Mouse (Mus musculus): ENCODE results near the gene Ccdc69. TPM values are rescaled to one million over a fixed set of nuclear protein-coding genes. Genes with fewer than 3 reads are reported as not detected.
"Not testable (repeated sequence)": the region's sequence is repeated elsewhere in the genome, so short reads cannot be mapped to it uniquely, and the experiment has no call there.

The Ccdc69 gene
- polyA plus RNA-seq (2015; fragmentation: Nextera tagmentation; extraction: Ambion mirVana): 1.7 and 3.8 TPM in 2 replicates

GRCm38 (mm10) chr11:55077331-55078231, at the start of gene Ccdc69:
Ccdc69 (minus strand) TSS chr11:55078131.
- Histone ChIP-seq H3K9me3 (no peaks in the 10 kb centered on the region), H3K9ac (peak within 1 kb of the TSS; percentile 42), H3K27ac (no peak within 1 kb of the TSS), H3K27me3 (0 out of 2 replicates have a peak, but pooled peaks cover 6% of the 10 kb centered on the region), H3K36me3 (no peaks in the 10 kb centered on the region), H3K4me2 (peak within 1 kb of the TSS; percentile 93), H3K4me3 (peak within 1 kb of the TSS; percentile 48), H3K4me1 (peaks cover 22% of the 10 kb centered on the region)
- 1% methylated on average over 50 of the region's 50 CpGs for WGBS
- ATAC-seq (ENCODE audit: insufficient number of reproducible peaks, low FRiP score, low TSS enrichment, low read depth): peak; percentile 59; the same call in 1 of the 2 replicates

- Histone ChIP-seq H3K27ac (no peak overlapping the region), H3K9me3 (no peaks in the 10 kb centered on the region), H3K9ac (no peak overlapping the region), H3K4me3 (no peak overlapping the region), H3K27me3 (no peaks in the 10 kb centered on the region), H3K36me3 (no peaks in the 10 kb centered on the region), H3K4me2 (no peak overlapping the region), H3K4me1 (no peaks in the 10 kb centered on the region)
- 82% methylated on average over 3 of the region's 3 CpGs for WGBS
- no peak for ATAC-seq (ENCODE audit: insufficient number of reproducible peaks, low FRiP score, low TSS enrichment, low read depth)
Observed at GRCm38 (mm10) chr11:55126663-55127062, 48.7 kb upstream of the Ccdc69 start.

- Histone ChIP-seq H3K36me3 (no peaks in the 10 kb centered on the region), H3K27ac (0 out of 2 replicates have a peak overlapping the region, but pooled peaks have one; percentile 27), H3K27me3 (no peaks in the 10 kb centered on the region), H3K4me2 (no peak overlapping the region), H3K9ac (no peak overlapping the region), H3K4me3 (no peak overlapping the region), H3K4me1 (peaks cover 6% of the 10 kb centered on the region; the same call in 1 of the 2 replicates), H3K9me3 (no peaks in the 10 kb centered on the region)
- 83% methylated on average over 1 of the region's 1 CpGs for WGBS
- no peak for ATAC-seq (ENCODE audit: insufficient number of reproducible peaks, low FRiP score, low TSS enrichment, low read depth)
Observed at GRCm38 (mm10) chr11:55121430-55121829, 43.5 kb upstream of the Ccdc69 start.

- Histone ChIP-seq H3K36me3 (no peaks in the 10 kb centered on the region), H3K4me2 (no peak overlapping the region), H3K4me1 (peaks cover 6% of the 10 kb centered on the region; the same call in 1 of the 2 replicates), H3K9me3 (no peaks in the 10 kb centered on the region), H3K9ac (no peak overlapping the region), H3K27me3 (no peaks in the 10 kb centered on the region), H3K27ac (peak overlapping the region; percentile 27; the same call in 1 of the 2 replicates), H3K4me3 (no peak overlapping the region)
- ATAC-seq (ENCODE audit: insufficient number of reproducible peaks, low FRiP score, low TSS enrichment, low read depth): no peak
- 64% methylated on average over 8 of the region's 8 CpGs for WGBS
Observed at GRCm38 (mm10) chr11:55120821-55121271, 42.9 kb upstream of the Ccdc69 start.

- peaks cover 6% of the 10 kb centered on the region; the same call in 1 of the 2 replicates for H3K4me1 ChIP-seq
- no peak for ATAC-seq (ENCODE audit: insufficient number of reproducible peaks, low FRiP score, low TSS enrichment, low read depth)
- no peak overlapping the region for H3K4me2 ChIP-seq
- no peaks in the 10 kb centered on the region for H3K27me3 ChIP-seq
- H3K36me3 ChIP-seq: no peaks in the 10 kb centered on the region
- no peak overlapping the region for H3K9ac ChIP-seq
- H3K4me3 ChIP-seq: no peak overlapping the region
- H3K9me3 ChIP-seq: no peaks in the 10 kb centered on the region
- no peak overlapping the region for H3K27ac ChIP-seq
Observed at GRCm38 (mm10) chr11:55120279-55120678, 42.3 kb upstream of the Ccdc69 start.

- Histone ChIP-seq H3K9me3 (no peaks in the 10 kb centered on the region), H3K27ac (no peak overlapping the region), H3K27me3 (no peaks in the 10 kb centered on the region), H3K4me1 (peaks cover 6% of the 10 kb centered on the region; the same call in 1 of the 2 replicates), H3K9ac (no peak overlapping the region), H3K36me3 (no peaks in the 10 kb centered on the region), H3K4me2 (no peak overlapping the region), H3K4me3 (no peak overlapping the region)
- WGBS: 96% methylated on average over 2 of the region's 2 CpGs
- ATAC-seq (ENCODE audit: insufficient number of reproducible peaks, low FRiP score, low TSS enrichment, low read depth): no peak
Observed at GRCm38 (mm10) chr11:55117031-55117430, 39.1 kb upstream of the Ccdc69 start.

GRCm38 (mm10) chr11:55116004-55116403, 38.1 kb upstream of the Ccdc69 start:
- H3K4me2 ChIP-seq: no peak overlapping the region
- no peak overlapping the region for H3K4me3 ChIP-seq
- no peak overlapping the region for H3K9ac ChIP-seq
- H3K4me1 ChIP-seq: peaks cover 6% of the 10 kb centered on the region
- no peaks in the 10 kb centered on the region for H3K36me3 ChIP-seq
- WGBS: 93% methylated on average over 3 of the region's 3 CpGs
- ATAC-seq (ENCODE audit: insufficient number of reproducible peaks, low FRiP score, low TSS enrichment, low read depth): no peak
- H3K27me3 ChIP-seq: no peaks in the 10 kb centered on the region
- no peak overlapping the region for H3K27ac ChIP-seq
- no peaks in the 10 kb centered on the region for H3K9me3 ChIP-seq

- Histone ChIP-seq H3K27me3 (no peaks in the 10 kb centered on the region), H3K27ac (no peak overlapping the region), H3K9me3 (no peaks in the 10 kb centered on the region), H3K4me3 (no peak overlapping the region), H3K36me3 (0 out of 2 replicates have a peak, but pooled peaks cover 2% of the 10 kb centered on the region), H3K9ac (no peak overlapping the region), H3K4me2 (no peak overlapping the region), H3K4me1 (peaks cover 12% of the 10 kb centered on the region)
- WGBS: 82% methylated on average over 2 of the region's 2 CpGs
- ATAC-seq (ENCODE audit: insufficient number of reproducible peaks, low FRiP score, low TSS enrichment, low read depth): no peak
Observed at GRCm38 (mm10) chr11:55114291-55114690, 36.4 kb upstream of the Ccdc69 start.

GRCm38 (mm10) chr11:55113861-55114250, 35.9 kb upstream of the Ccdc69 start:
- not testable (repeated sequence) for H3K36me3 ChIP-seq; ATAC-seq (ENCODE audit: insufficient number of reproducible peaks, low FRiP score, low TSS enrichment, low read depth); H3K9me3 ChIP-seq; H3K4me2 ChIP-seq; H3K9ac ChIP-seq; H3K27ac ChIP-seq; H3K27me3 ChIP-seq; H3K4me3 ChIP-seq
- H3K4me1 ChIP-seq: peaks cover 12% of the 10 kb centered on the region
- 40% methylated on average over 4 of the region's 4 CpGs for WGBS

- Histone ChIP-seq H3K4me1 (peaks cover 12% of the 10 kb centered on the region), H3K27me3 (no peaks in the 10 kb centered on the region), H3K9ac (no peak overlapping the region), H3K9me3 (no peaks in the 10 kb centered on the region), H3K36me3 (0 out of 2 replicates have a peak, but pooled peaks cover 3% of the 10 kb centered on the region), H3K4me3 (no peak overlapping the region), H3K27ac (no peak overlapping the region), H3K4me2 (no peak overlapping the region)
- 56% methylated on average over 7 of the region's 7 CpGs for WGBS
- no peak for ATAC-seq (ENCODE audit: insufficient number of reproducible peaks, low FRiP score, low TSS enrichment, low read depth)
Observed at GRCm38 (mm10) chr11:55113209-55113860, 35.4 kb upstream of the Ccdc69 start.

GRCm38 (mm10) chr11:55110566-55111169, 32.7 kb upstream of the Ccdc69 start:
- H3K9me3 ChIP-seq: no peaks in the 10 kb centered on the region
- no peak overlapping the region for H3K4me3 ChIP-seq
- H3K4me2 ChIP-seq: no peak overlapping the region
- peaks cover 12% of the 10 kb centered on the region for H3K4me1 ChIP-seq
- peaks cover 8% of the 10 kb centered on the region; the same call in 1 of the 2 replicates for H3K36me3 ChIP-seq
- peak; percentile 37; the same call in 1 of the 2 replicates for ATAC-seq (ENCODE audit: insufficient number of reproducible peaks, low FRiP score, low TSS enrichment, low read depth)
- 59% methylated on average over 7 of the region's 7 CpGs for WGBS
- H3K27me3 ChIP-seq: no peaks in the 10 kb centered on the region
- no peak overlapping the region for H3K9ac ChIP-seq
- H3K27ac ChIP-seq: peak overlapping the region; percentile 52
